Mouse (Mus musculus) layer of hippocampus, postnatal 25 days (tissue): Measurements from ENCODE around the gene Dyrk2. TPM values are rescaled to one million over a fixed set of nuclear protein-coding genes. Genes with fewer than 3 reads are reported as not detected.

Experiments
- DNase-seq, 2 experiments: peaks; one replicate each; pipeline ENCODE4 v3.0.0; 2022; ENCODE audit warnings: mixed read lengths in 2 of 2, low spot score in 1 of 2; ENCODE audit errors: extremely low spot score in 1 of 2
- total RNA-seq, 2 experiments: library from RNA; stranded (reverse); gene quantifications; 2 replicates each; pipeline ENCODE4 v1.2.3; 2021

The Dyrk2 gene
- total RNA-seq: 10 to 100 TPM; 53.1 to 63.3 TPM

DNA sequence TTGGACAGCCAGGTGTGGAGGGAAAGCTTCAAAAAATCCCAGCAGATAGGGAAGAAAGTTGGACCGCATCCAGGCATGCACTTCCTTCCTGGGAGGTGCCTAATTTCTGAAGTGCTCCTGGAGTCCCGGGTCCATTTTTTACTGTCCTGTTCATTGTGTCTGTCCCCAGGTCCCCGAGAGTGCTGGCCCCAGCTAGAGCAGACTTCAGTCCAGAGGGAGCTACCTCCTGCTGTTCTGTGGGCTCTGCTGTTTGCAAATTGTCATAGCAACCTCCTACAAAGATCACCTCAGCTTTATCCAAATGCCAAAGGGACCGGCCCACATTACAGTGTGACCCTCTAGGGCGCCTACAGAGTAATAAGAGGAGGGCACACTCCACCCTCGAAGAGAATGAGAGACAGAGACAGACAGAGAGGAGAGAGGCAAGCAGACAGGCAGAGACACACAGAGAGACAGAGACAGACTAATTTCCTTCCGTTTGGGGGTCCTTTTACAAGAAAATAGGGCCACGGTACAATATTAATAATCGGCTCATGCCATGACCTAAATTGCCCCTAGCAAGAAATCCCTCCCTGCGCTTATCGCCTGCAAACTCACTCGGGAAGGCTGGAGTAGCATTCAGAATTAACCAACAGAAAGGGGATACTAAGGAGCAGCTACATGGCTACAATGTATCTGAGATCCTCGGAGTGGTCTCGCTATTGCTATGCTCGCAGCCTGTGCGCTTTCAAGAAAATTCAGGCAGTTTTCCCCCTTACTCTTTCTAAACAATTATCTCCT, at the start of gene Dyrk2:
TSS of gene Dyrk2 (minus strand) at position 9 of the 780 bp plus-strand sequence.
- peak in 1 of 2 experiments; percentile 14 for DNase-seq

DNA sequence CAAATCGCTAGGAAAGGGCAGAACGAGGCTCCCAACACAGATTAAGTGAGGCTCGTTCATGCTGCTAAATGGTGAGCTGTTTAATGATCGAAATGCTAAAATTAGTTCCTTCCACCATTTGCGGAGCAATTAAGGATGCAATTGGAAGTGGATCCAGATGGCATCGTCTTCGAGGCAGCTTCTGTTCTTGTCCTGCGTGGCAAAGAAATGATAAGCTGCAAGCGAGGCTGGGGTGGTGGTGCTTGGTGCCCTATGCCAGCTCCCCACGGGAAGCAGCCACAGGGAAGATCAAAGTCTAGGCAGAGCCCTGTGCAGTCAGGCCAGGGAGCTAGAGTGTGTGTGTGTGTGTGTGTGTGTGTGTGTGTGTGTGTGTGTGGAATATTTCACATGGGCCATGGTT, 32.6 kb upstream of the Dyrk2 start:
- DNase-seq: peak; percentile 7 to 9

- no peak for DNase-seq
Observed at GRCm38 (mm10) chr10:118893645-118894044, 23.6 kb upstream of the Dyrk2 start.

DNA sequence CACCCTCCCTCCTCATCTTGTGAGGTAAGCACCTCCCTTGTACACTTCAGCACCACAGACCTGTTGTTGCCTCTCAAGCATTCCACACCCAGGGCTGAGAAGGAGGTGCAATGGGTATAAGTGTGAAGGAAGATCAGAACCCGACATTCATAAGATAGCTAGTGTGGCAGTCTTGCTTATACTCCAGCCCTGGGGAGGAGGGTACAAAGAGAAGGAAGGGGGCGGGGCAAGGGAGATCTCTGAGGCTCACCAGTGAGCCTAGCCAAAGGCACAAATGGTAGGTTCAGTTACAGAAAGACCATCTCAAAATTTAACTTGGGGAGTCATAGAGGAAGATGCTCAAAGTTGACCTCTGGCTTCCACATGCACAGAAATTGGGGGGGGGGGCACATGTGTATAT, 14.1 kb upstream of the Dyrk2 start:
- DNase-seq: no peak

- DNase-seq: no peak
Observed at GRCm38 (mm10) chr10:118883317-118883716, 13.3 kb upstream of the Dyrk2 start.

DNA sequence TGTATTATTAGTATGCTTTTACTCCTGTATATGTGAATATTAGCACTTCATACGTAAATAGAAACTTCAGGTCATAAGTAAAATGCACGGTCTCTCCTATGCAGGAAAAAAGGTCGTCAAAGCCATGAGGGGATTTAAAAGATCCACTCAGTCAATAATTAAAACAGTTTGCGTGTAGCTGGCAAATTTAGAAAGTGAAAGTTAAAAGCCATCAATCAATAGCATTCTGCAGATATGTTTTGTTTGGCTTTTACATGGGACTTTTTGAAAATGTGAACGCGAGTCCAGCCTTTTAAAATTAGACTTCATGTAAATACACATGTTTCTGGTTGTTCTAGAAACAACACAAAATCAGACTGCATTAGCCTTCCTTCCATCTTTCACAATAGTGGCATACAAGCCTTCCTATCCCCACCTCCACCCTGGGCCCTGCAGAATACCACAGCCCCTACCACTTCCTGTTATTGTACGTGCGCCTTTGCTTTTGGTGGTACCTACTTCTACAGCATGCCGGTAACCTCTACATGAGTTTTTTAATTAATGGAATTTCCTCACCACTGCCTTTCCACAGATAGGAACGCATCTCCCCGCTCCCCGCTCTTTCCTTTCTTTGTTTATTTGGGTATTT, 12.4 kb upstream of the Dyrk2 start:
- DNase-seq: no peak

GRCm38 (mm10) chr10:118880776-118881175, 10.8 kb upstream of the Dyrk2 start:
- no peak for DNase-seq

GRCm38 (mm10) chr10:118872196-118872595, 2.2 kb upstream of the Dyrk2 start:
- DNase-seq: no peak

GRCm38 (mm10) chr10:118869591-118870001, 413 bp downstream of the Dyrk2 start:
- peak in 1 of 2 experiments; percentile 42 for DNase-seq

- DNase-seq: peak; percentile 70 to 76
Observed at GRCm38 (mm10) chr10:118868601-118869590, 1.1 kb downstream of the Dyrk2 start.

DNA sequence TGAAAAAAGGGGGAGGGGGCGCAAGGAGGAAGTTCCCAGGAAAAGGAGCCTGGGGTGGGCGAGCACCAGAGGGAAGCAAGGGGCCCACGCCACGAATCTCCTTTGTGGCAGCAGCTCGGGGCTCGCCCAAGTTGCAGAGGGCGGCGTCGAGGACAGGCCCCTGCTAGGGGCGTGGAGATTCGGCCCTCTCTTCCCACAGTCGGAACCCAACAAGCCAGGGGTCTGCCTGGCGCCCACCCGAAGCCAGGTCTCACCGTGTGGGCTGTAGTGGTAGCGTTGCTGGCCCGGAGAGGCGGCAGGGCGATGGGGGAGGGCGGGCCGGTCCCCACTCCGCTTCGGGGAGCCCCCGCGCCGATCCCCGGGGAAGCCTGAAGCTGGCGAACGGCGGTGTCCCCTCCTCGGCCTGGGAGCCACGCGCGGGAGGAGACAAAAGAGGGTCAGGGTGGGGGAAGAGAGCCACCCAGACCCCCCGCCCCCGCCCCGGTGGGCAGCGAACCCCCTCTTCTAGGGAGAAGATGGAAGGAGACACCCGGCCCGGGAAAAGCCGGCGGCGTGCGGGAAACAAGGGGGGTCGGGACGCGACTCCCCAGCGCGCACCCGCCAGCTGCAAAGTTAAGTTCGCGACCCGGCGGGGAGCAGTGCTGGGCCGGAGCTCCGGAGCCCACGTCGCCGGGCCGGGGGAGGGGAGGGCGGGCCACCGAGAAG, 2.0 kb downstream of the Dyrk2 start:
- DNase-seq: peak in 1 of 2 experiments; percentile 21

GRCm38 (mm10) chr10:118867304-118867895, 2.6 kb downstream of the Dyrk2 start:
- DNase-seq: no peak

- no peak for DNase-seq
Observed at GRCm38 (mm10) chr10:118864976-118865375, 5.0 kb downstream of the Dyrk2 start.

GRCm38 (mm10) chr10:118863611-118864010, 6.4 kb downstream of the Dyrk2 start:
- no peak for DNase-seq

- DNase-seq: no peak
Observed at GRCm38 (mm10) chr10:118862233-118862632, 7.8 kb downstream of the Dyrk2 start.

GRCm38 (mm10) chr10:118861234-118862025, 8.6 kb downstream of the Dyrk2 start:
- DNase-seq: no peak

- no peak for DNase-seq
Observed at GRCm38 (mm10) chr10:118859655-118860054, 10.4 kb downstream of the Dyrk2 start.

DNA sequence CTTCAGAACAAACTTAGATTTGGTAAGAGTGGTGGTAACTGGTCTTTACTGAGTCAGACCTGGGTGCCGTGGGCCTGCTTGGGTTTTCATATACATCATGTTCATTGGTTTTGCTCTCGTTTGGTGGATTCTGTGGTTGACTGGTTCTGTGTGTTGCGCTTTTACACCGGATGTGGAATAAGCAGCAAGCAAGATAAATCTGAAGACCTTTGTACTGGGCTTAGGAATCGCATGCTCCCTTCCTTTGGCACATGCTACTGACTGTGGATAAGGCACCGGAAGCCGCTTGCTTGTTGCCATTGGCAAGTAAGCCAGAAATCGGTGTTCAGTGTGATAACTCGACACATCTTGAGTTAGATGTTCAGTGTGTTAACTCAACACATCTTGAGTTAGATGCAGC, 15.4 kb downstream of the Dyrk2 start:
- no peak for DNase-seq

- no peak for DNase-seq
Observed at GRCm38 (mm10) chr10:118852554-118852953, 17.5 kb downstream of the Dyrk2 start.
